Mouse (Mus musculus) liver, embryonic 15.5 days (tissue): ENCODE measurements at regions not wholly inside any gene's neighbourhood (a gene's known extent, or its start where the extent isn't known, plus 50 kb on each side); places are given as distances from the start of the nearest gene placed in this dataset.

ENCODE experiments used
- ATAC-seq: fragments of 200-750 bp; cut with Nextera tagmentation; 2 replicates; pipeline ENCODE4 v1.8.0; 2017; ENCODE audit warnings: moderate number of reproducible peaks, mild to moderate bottlenecking, moderate library complexity; ENCODE audit not compliant: insufficient read depth
- H3K27ac ChIP-seq: fragments of 300-500 bp; sonication (generic); replicated peaks from 2 replicates; pipeline ENCODE4 v1.5.1; 2015; ENCODE audit warnings: mild to moderate bottlenecking, inconsistent platforms
- H3K27me3 ChIP-seq: fragments of 300-500 bp; sonication (generic); 2 replicates; pipeline ENCODE4 v1.6.1; 2015; ENCODE audit warnings: mild to moderate bottlenecking, inconsistent platforms
- H3K36me3 ChIP-seq: fragments of 300-500 bp; sonication (generic); replicated peaks from 2 replicates; pipeline ENCODE4 v1.6.1; 2015; ENCODE audit warnings: moderate library complexity, mild to moderate bottlenecking, inconsistent platforms
- H3K4me1 ChIP-seq: fragments of 300-500 bp; sonication (generic); replicated peaks from 2 replicates; pipeline ENCODE4 v1.6.1; 2015; ENCODE audit warnings: inconsistent platforms
- H3K4me2 ChIP-seq: fragments of 300-500 bp; sonication (generic); 2 replicates; pipeline ENCODE4 v1.6.1; 2015; ENCODE audit warnings: moderate library complexity, mild to moderate bottlenecking, inconsistent platforms
- H3K4me3 ChIP-seq: fragments of 300-500 bp; sonication (generic); replicated peaks from 2 replicates; pipeline ENCODE4 v1.5.1; 2015; ENCODE audit warnings: mild to moderate bottlenecking, inconsistent platforms
- H3K9ac ChIP-seq: fragments of 300-500 bp; sonication (generic); 2 replicates; pipeline ENCODE4 v1.6.1; 2015; ENCODE audit warnings: moderate library complexity, mild to moderate bottlenecking, inconsistent platforms
- H3K9me3 ChIP-seq: fragments of 300-500 bp; sonication (generic); replicated peaks from 2 replicates; pipeline ENCODE4 v1.6.1; 2016; ENCODE audit warnings: inconsistent platforms
- WGBS: fragments of 180-500 bp; shearing (Covaris S2); methylation state at CpG from one replicate; pipeline ENCODE4 v1.1.7; 2015; ENCODE audit warnings: mixed read lengths; ENCODE audit not compliant: insufficient replicate concordance; 5-methylcytosine and 5-hydroxymethylcytosine counted together

GRCm38 (mm10) chr3:73134316-73134715 is 76.7 kb upstream of the Slitrk3 start:
- Histone ChIP-seq H3K9me3 (no peaks in the 10 kb centered on the region), H3K27me3 (no peaks in the 10 kb centered on the region), H3K27ac (no peak overlapping the region), H3K4me2 (no peak overlapping the region), H3K36me3 (no peaks in the 10 kb centered on the region), H3K4me1 (no peaks in the 10 kb centered on the region), H3K9ac (no peak overlapping the region), H3K4me3 (no peak overlapping the region)
- 7% methylated on average over 9 of the region's 9 CpGs for WGBS
- ATAC-seq, result no peak

- Histone ChIP-seq H3K36me3 (no peaks in the 10 kb centered on the region), H3K4me1 (no peaks in the 10 kb centered on the region), H3K9ac (no peak overlapping the region), H3K9me3 (no peaks in the 10 kb centered on the region), H3K4me3 (no peak overlapping the region), H3K4me2 (no peak overlapping the region), H3K27me3 (no peaks in the 10 kb centered on the region), H3K27ac (no peak overlapping the region)
- ATAC-seq, result peak; percentile 86; the same call in 1 of the 2 replicates
- 48% methylated on average over 4 of the region's 4 CpGs for WGBS
Measured at GRCm38 (mm10) chr3:73125143-73125542, 67.5 kb upstream of the Slitrk3 start.

GRCm38 (mm10) chr3:73109102-73109501 is 51.5 kb upstream of the Slitrk3 start:
- Histone ChIP-seq H3K4me1 (no peaks in the 10 kb centered on the region), H3K4me2 (no peak overlapping the region), H3K36me3 (no peaks in the 10 kb centered on the region), H3K27ac (no peak overlapping the region), H3K4me3 (no peak overlapping the region), H3K27me3 (no peaks in the 10 kb centered on the region), H3K9me3 (no peaks in the 10 kb centered on the region), H3K9ac (no peak overlapping the region)
- no peak for ATAC-seq
- 55% methylated on average over 1 of the region's 1 CpGs for WGBS
